Comparison of ENCODE assay signal across 7 mouse cellular contexts in genomic region chr17:35195631-35196320, GRCm38 (mm10). TPM values are rescaled to one million over a fixed set of nuclear protein-coding genes. Genes with fewer than 3 reads are reported as not detected.
A peak's percentile ranks its signal among the peaks of the same experiment; 100 is the strongest.
DNase-seq lines count a peak whose midpoint lies in the region; ATAC-seq and TF ChIP-seq lines count a peak whose summit lies in the region.

No protein-coding gene starts in this region.

- no peak for TF ChIP-seq POLR2A in limb, embryonic 14.5 days (IDR thresholded peaks at IDR 0.05; ENCODE audit: borderline replicate concordance, extremely low read depth, insufficient read depth, insufficient read length)
- TF ChIP-seq POLR2A in spleen, adult 2 months (IDR thresholded peaks at IDR 0.05; ENCODE audit: low read depth, low read length): peak; percentile 55; the same call in 1 of the 2 replicates

- peaks cover 4% of the 10 kb centered on the region; the same call in 1 of the 2 replicates for H3K4me1 ChIP-seq in limb, embryonic 14.5 days (ENCODE audit: control insufficient read depth, insufficient read depth, low read length)
- H3K4me1 ChIP-seq in midbrain, embryonic 15.5 days: peaks cover 11% of the 10 kb centered on the region
- peaks cover 27% of the 10 kb centered on the region; the same call in 1 of the 2 replicates for H3K4me1 ChIP-seq in spleen, adult 2 months (ENCODE audit: control insufficient read depth, insufficient read depth, insufficient read length)

- peak; percentile 64 for DNase-seq in adrenal gland, adult 8-10 months
- peak; percentile 74 for DNase-seq in embryo, embryonic 9.5 days (ENCODE audit: extremely low spot score)
- DNase-seq in kidney, adult 18-20 months: peak; percentile 85
- DNase-seq in limb, embryonic 14.5 days (ENCODE audit: low spot score): peak; percentile 74
- peak; percentile 77 to 89 for DNase-seq in spleen, adult 2 months (ENCODE audit: low read depth in 1 of 2, low spot score in 2 of 2)

- peak overlapping the region; percentile 62 for H3K4me2 ChIP-seq in limb, embryonic 14.5 days (replicated peaks; ENCODE audit: low read depth, low read length, severe bottlenecking)
- H3K4me2 ChIP-seq in midbrain, embryonic 15.5 days: peak overlapping the region; percentile 68

- 1% methylated on average over 63 of the region's 66 CpGs for WGBS in limb, embryonic 14.5 days
- 2% methylated on average over 66 of the region's 66 CpGs for WGBS in midbrain, embryonic 15.5 days
- under 1% methylated on average over 66 of the region's 66 CpGs for WGBS in spleen, adult 2 months

- peak overlapping the region; percentile 40; the same call in 1 of the 2 replicates for H3K9ac ChIP-seq in limb, embryonic 14.5 days (ENCODE audit: low read depth, low read length, severe bottlenecking)
- peak overlapping the region; percentile 31 for H3K9ac ChIP-seq in midbrain, embryonic 15.5 days

- no peaks in the 10 kb centered on the region for H3K9me3 ChIP-seq in limb, embryonic 14.5 days (ENCODE audit: control insufficient read depth, low read length)
- H3K9me3 ChIP-seq in midbrain, embryonic 15.5 days: no peaks in the 10 kb centered on the region

- no peak overlapping the region for H3K27ac ChIP-seq in limb, embryonic 14.5 days (replicated peaks; ENCODE audit: low read depth, low read length)
- H3K27ac ChIP-seq in midbrain, embryonic 15.5 days: no peak overlapping the region
- H3K27ac ChIP-seq in spleen, adult 2 months (ENCODE audit: insufficient read depth, low read length): peak overlapping the region; percentile 100

- H3K36me3 ChIP-seq in limb, embryonic 14.5 days (ENCODE audit: control insufficient read depth, insufficient read depth, low read length): no peaks in the 10 kb centered on the region
- H3K36me3 ChIP-seq in midbrain, embryonic 15.5 days (replicated peaks): no peaks in the 10 kb centered on the region
- peaks cover 15% of the 10 kb centered on the region for H3K36me3 ChIP-seq in spleen, adult 2 months (ENCODE audit: control insufficient read depth, insufficient read depth, low read length)

- H3K27me3 ChIP-seq in limb, embryonic 14.5 days (ENCODE audit: control insufficient read depth, insufficient read depth, low read length): peaks cover 21% of the 10 kb centered on the region
- peaks cover 36% of the 10 kb centered on the region for H3K27me3 ChIP-seq in midbrain, embryonic 15.5 days (replicated peaks)
- H3K27me3 ChIP-seq in spleen, adult 2 months (ENCODE audit: control insufficient read depth, insufficient read depth, low read length): no peaks in the 10 kb centered on the region

- H3K4me3 ChIP-seq in limb, embryonic 14.5 days (replicated peaks; ENCODE audit: low read length): peak overlapping the region; percentile 40
- peak overlapping the region; percentile 39 for H3K4me3 ChIP-seq in midbrain, embryonic 15.5 days
- H3K4me3 ChIP-seq in spleen, adult 2 months (ENCODE audit: extremely low read depth, insufficient read depth, insufficient read length): peak overlapping the region; percentile 92

- TF ChIP-seq CTCF in spleen, adult 2 months (IDR thresholded peaks at IDR 0.05; ENCODE audit: extremely low read depth, insufficient read depth, insufficient read length, insufficient replicate concordance): peak; percentile 97

- ATAC-seq in granulocyte monocyte progenitor cell, adult 5-6 weeks (replicated peaks; ENCODE audit: poor library complexity, severe bottlenecking): peak; percentile 61
- peak; percentile 75 for ATAC-seq in limb, embryonic 14.5 days (ENCODE audit: low FRiP score, low read depth)
- peak; percentile 79 for ATAC-seq in midbrain, embryonic 15.5 days (replicated peaks)

RNA-seq across cellular contexts. Expression of gene Ltb, which starts 1.5 kb away (rescaled TPM):
- total RNA-seq in adrenal gland, adult 8-10 months (2022): 10 to 100 TPM in 1 of 4 experiments, 1 to 10 TPM in 3; 1.3 to 10.3 (median 4.5) TPM
- 1.6 TPM in 1 of 2 replicates, not detected in the other for total RNA-seq in granulocyte monocyte progenitor cell, adult 5-6 weeks (2014; fragmentation: Nextera tagmentation)
- 0.41 and 0.99 TPM in 2 replicates for total RNA-seq in granulocyte monocyte progenitor cell, adult 5-6 weeks (2017)
- 1.7 and 3.0 TPM in 2 replicates for polyA plus RNA-seq in limb, embryonic 14.5 days (2012; rRNA removed)
- polyA plus RNA-seq in limb, embryonic 14.5 days (2014; fragmentation: Nextera tagmentation; extraction: Ambion mirVana): 1.1 and 1.4 TPM in 2 replicates
- polyA plus RNA-seq in midbrain, embryonic 15.5 days (2015; fragmentation: Nextera tagmentation; extraction: Ambion mirVana): 0.58 and 0.78 TPM in 2 replicates
- 531 and 756 TPM in 2 replicates for polyA plus RNA-seq in spleen, adult 2 months (2012; rRNA removed)

RNA-seq across cellular contexts. Expression of gene Tnf, which starts 6.0 kb away (rescaled TPM):
- total RNA-seq in adrenal gland, adult 8-10 months (2022): 1 to 10 TPM in 2 of 4 experiments, under 1 TPM in 2; 0.56 to 2.2 (median 0.89) TPM
- total RNA-seq in granulocyte monocyte progenitor cell, adult 5-6 weeks (2014; fragmentation: Nextera tagmentation): 5.9 and 12.2 TPM in 2 replicates
- total RNA-seq in granulocyte monocyte progenitor cell, adult 5-6 weeks (2017): 13.1 and 15.2 TPM in 2 replicates
- polyA plus RNA-seq in limb, embryonic 14.5 days (2012; rRNA removed): 1.1 and 1.3 TPM in 2 replicates
- polyA plus RNA-seq in limb, embryonic 14.5 days (2014; fragmentation: Nextera tagmentation; extraction: Ambion mirVana): 0.28 and 0.73 TPM in 2 replicates
- not detected in 2 replicates for polyA plus RNA-seq in midbrain, embryonic 15.5 days (2015; fragmentation: Nextera tagmentation; extraction: Ambion mirVana)
- polyA plus RNA-seq in spleen, adult 2 months (2012; rRNA removed): 7.5 and 13.2 TPM in 2 replicates

RNA-seq across cellular contexts. Expression of gene Lst1, which starts 7.5 kb away (rescaled TPM):
- 10 to 100 TPM in 1 of 4 experiments, 1 to 10 TPM in 3; 4.7 to 11.3 (median 8.2) TPM for total RNA-seq in adrenal gland, adult 8-10 months (2022)
- total RNA-seq in granulocyte monocyte progenitor cell, adult 5-6 weeks (2014; fragmentation: Nextera tagmentation): 78.7 and 89.0 TPM in 2 replicates
- total RNA-seq in granulocyte monocyte progenitor cell, adult 5-6 weeks (2017): 55.5 and 115 TPM in 2 replicates
- polyA plus RNA-seq in limb, embryonic 14.5 days (2012; rRNA removed): 21.8 and 24.4 TPM in 2 replicates
- 23.2 and 29.2 TPM in 2 replicates for polyA plus RNA-seq in limb, embryonic 14.5 days (2014; fragmentation: Nextera tagmentation; extraction: Ambion mirVana)
- 7.6 and 9.2 TPM in 2 replicates for polyA plus RNA-seq in midbrain, embryonic 15.5 days (2015; fragmentation: Nextera tagmentation; extraction: Ambion mirVana)
- polyA plus RNA-seq in spleen, adult 2 months (2012; rRNA removed): 109 and 112 TPM in 2 replicates

RNA-seq across cellular contexts. Expression of gene Lta, which starts 9.4 kb away (rescaled TPM):
- total RNA-seq in adrenal gland, adult 8-10 months (2022): 1 to 10 TPM in 1 of 4 experiments, under 1 TPM in 3; 0.28 to 1.1 (median 0.63) TPM
- not detected in 2 replicates for total RNA-seq in granulocyte monocyte progenitor cell, adult 5-6 weeks (2014; fragmentation: Nextera tagmentation)
- total RNA-seq in granulocyte monocyte progenitor cell, adult 5-6 weeks (2017): not detected in 2 replicates
- 0.36 and 0.39 TPM in 2 replicates for polyA plus RNA-seq in limb, embryonic 14.5 days (2012; rRNA removed)
- polyA plus RNA-seq in limb, embryonic 14.5 days (2014; fragmentation: Nextera tagmentation; extraction: Ambion mirVana): 0.14 TPM in 1 of 2 replicates, not detected in the other
- 0.32 and 0.69 TPM in 2 replicates for polyA plus RNA-seq in midbrain, embryonic 15.5 days (2015; fragmentation: Nextera tagmentation; extraction: Ambion mirVana)
- 24.8 and 26.8 TPM in 2 replicates for polyA plus RNA-seq in spleen, adult 2 months (2012; rRNA removed)

RNA-seq across cellular contexts. Expression of gene Aif1, which starts 19.9 kb away (rescaled TPM):
- 10 to 100 TPM in 2 of 4 experiments, 1 to 10 TPM in 2; 5.5 to 14.5 (median 10.5) TPM for total RNA-seq in adrenal gland, adult 8-10 months (2022)
- 15.1 and 20.8 TPM in 2 replicates for total RNA-seq in granulocyte monocyte progenitor cell, adult 5-6 weeks (2014; fragmentation: Nextera tagmentation)
- total RNA-seq in granulocyte monocyte progenitor cell, adult 5-6 weeks (2017): 7.8 and 14.3 TPM in 2 replicates
- polyA plus RNA-seq in limb, embryonic 14.5 days (2012; rRNA removed): 4.0 and 4.8 TPM in 2 replicates
- polyA plus RNA-seq in limb, embryonic 14.5 days (2014; fragmentation: Nextera tagmentation; extraction: Ambion mirVana): 13.1 and 15.7 TPM in 2 replicates
- 7.3 and 8.2 TPM in 2 replicates for polyA plus RNA-seq in midbrain, embryonic 15.5 days (2015; fragmentation: Nextera tagmentation; extraction: Ambion mirVana)
- 8.3 and 10.2 TPM in 2 replicates for polyA plus RNA-seq in spleen, adult 2 months (2012; rRNA removed)

Comparison
In these comparisons a context has a peak if more than half of its experiments do, and no peak if none do; other contexts are left out.
1. H3K4me3 ChIP-seq: peak in every context shown above with its lines; median percentile 92 in spleen, adult 2 months; 40 in limb, embryonic 14.5 days; 39 in midbrain, embryonic 15.5 days.
2. RNA of gene Ltb, which starts 1.5 kb away (polyA plus RNA-seq): 531 to 756 TPM in spleen, adult 2 months; 1.1 to 3.0 TPM in limb, embryonic 14.5 days and 0.58 to 0.78 TPM in midbrain, embryonic 15.5 days; every median in the first group is over 100 times any median in the second.
3. Peak in every context shown above with its lines, with median percentiles within 50 percentile points of each other: DNase-seq and ATAC-seq.